Mouse (Mus musculus): ENCODE measurements at regions not wholly inside any gene's neighbourhood (a gene's known extent, or its start where the extent isn't known, plus 50 kb on each side); places are given as distances from the start of the nearest gene placed in this dataset.

GRCm38 (mm10) chr1:137133734-137134133 lies 173.5 kb upstream of the Nr5a2 start:
- DNase-seq (ENCODE audit: low spot score in 2 of 2) = no peak

DNA sequence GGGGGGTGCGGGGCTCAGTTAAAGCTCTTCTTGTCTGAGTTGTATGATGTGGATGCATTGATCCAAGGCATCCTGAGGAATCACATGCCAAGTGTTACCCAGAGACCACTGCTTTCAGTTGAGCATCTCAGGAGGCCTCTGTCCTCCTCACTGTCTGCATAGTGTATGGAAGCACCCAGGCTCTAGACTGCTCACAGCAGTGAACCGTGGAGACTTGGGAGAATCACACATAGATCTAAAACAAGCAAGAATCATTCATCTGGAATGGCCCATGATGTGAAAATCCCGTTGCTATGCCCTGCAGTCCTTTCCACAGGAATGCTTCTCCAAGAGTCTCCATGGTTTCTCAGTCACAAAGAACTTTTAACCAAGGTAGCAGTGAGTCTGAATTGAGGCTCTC lies 170.0 kb upstream of the Nr5a2 start:
- DNase-seq (ENCODE audit: low spot score in 2 of 2) = no peak

DNA sequence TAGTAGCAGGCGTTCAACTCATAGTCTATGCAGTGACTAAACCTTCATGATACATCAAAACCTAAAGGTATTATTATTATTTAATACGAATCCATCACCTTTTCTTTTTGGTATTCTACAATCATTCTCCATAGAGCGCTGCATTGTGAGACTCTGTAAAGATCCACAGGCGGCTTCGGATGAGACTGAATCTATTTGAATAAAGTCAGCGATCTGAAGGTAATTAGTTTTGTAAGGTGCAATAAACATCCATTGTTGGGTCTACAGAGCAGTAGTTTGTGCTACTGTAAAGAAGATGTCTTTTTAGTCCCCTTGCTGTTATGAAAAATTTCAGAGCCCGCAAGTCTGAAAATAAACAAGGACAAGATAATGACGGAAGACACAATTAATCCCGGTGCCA lies 168.9 kb upstream of the Nr5a2 start:
- DNase-seq (ENCODE audit: low spot score in 2 of 2) = no peak

DNA sequence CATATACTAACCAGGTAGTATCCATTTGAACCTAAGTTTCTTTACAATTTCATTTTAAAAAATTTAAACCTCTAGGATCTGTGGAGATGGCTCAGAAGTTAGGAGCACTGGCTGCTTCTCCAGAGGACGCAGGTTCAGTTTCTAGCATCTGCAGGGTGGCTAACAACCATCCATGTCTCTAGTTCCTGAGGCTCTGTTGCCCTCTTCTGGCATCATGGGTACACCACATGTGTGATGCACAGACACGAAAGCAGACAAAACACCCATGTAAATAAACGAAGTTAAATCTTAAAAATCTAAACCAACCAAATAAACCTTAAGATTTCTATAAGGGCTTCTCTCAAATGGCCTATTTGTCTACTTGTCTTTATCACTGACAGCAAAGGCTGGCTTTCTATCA lies 157.6 kb upstream of the Nr5a2 start:
- DNase-seq (ENCODE audit: low spot score in 2 of 2) = no peak

- no peak for DNase-seq (ENCODE audit: low spot score in 2 of 2)
These were observed 146.2 kb upstream of the Nr5a2 start for GRCm38 (mm10) chr1:137106444-137106843.

DNA sequence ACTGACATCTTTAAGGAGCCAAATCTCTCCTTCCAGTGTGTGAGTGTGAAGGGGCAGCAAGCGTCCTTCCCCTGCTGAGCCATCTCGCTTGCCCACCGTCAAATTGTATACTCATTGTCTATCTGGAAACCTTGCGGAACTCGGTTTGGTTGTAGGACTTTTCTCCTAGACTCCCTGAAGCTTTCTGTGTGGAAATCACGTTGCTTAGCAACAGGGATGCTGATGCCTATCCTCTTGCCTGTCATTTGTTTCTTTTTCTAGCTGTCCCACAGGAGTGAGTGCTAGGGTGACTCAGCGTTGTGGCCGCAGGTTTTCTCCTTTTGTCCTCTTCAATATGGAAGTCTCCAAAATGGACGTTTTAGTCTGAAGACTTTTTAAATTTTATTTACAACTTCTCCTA lies 131.5 kb upstream of the Nr5a2 start:
- no peak for DNase-seq (ENCODE audit: low spot score in 2 of 2)

DNA sequence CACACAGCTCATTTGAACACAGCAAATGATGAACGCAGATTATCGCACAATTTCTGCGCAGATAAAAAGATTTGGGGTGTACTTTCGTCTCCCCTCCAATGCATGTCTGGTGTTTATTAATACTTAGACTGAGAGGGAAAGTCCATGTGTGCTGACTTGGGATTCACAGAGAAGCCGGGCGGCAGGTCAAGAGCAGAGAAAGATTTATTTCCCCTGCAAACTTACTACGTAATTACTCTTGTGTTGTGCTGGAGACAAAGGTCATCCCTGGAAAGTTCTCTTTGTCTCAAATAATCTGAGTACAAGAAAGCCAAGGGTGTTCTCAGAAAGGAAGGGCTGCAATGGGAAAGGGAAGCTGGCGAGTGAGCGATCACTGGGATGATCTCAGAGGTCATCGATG lies 127.9 kb upstream of the Nr5a2 start:
- DNase-seq (ENCODE audit: low spot score in 2 of 2) = no peak

GRCm38 (mm10) chr1:137086766-137087165 lies 126.5 kb upstream of the Nr5a2 start:
- DNase-seq (ENCODE audit: low spot score in 2 of 2) = no peak

- DNase-seq (ENCODE audit: low spot score in 2 of 2) = no peak
These were observed 123.3 kb upstream of the Nr5a2 start for GRCm38 (mm10) chr1:137083500-137083899.

GRCm38 (mm10) chr1:137079401-137080003 lies 119.3 kb upstream of the Nr5a2 start:
- DNase-seq (ENCODE audit: low spot score in 2 of 2) = no peak

- no peak for DNase-seq (ENCODE audit: low spot score in 2 of 2)
These were observed 114.5 kb upstream of the Nr5a2 start for GRCm38 (mm10) chr1:137074787-137075186.

DNA sequence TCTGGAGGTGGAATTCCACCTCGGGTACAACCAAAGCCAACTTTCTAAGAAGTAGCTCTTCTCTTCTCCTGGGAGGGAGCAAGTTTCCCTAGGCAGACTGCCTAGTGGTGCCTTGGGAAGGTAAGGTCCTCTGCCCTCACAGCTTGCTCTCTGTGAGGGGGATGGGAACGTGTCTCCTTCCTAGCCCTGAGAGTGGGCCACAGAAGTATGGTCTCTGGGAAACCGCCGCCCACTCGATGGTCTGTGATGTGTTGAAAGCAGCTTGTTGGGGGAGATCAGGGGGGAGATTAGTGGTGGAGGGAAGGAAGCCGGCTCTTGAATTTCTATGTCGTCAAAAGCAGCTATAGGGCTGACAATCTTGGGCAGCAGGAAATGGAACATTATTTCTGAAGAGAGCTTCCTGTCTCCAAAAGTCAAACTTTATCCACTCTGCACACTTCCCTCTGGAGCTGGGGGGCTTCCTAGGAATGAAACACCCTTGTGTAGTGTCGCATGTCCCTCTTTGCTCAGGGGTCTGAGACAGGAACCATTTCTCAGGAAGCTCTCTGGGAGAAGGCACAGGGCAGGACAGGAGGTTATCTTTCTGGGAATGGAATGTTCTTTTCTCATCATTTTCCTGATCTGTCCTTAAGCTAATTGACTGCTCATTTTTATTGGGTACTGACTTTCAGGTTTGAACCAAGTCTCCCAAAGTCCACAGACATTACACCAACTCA lies 113.8 kb upstream of the Nr5a2 start:
- DNase-seq (ENCODE audit: low spot score in 2 of 2) = no peak

GRCm38 (mm10) chr1:137060914-137061313 lies 100.7 kb upstream of the Nr5a2 start:
- DNase-seq (ENCODE audit: low spot score in 2 of 2) = no peak

DNA sequence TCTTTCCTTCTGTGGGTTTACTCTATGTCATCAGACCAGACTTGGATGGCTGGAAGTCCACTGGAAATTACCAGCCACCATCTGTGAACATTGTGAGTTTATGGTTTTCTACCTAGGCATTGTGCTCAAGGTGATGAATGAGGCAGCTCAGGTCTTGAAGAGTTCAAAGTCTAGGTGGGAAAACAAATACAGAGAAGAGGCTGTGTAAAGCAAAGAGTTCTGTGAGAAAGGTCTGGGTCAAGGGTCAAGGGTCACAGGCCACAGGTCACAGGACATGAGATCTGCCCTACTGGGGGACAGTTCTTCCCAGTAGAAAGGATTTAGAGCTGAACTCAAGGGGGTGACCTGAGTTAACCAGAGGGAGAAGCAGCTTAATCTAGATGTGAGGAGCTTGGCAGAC lies 92.9 kb upstream of the Nr5a2 start:
- no peak for DNase-seq (ENCODE audit: low spot score in 2 of 2)

DNA sequence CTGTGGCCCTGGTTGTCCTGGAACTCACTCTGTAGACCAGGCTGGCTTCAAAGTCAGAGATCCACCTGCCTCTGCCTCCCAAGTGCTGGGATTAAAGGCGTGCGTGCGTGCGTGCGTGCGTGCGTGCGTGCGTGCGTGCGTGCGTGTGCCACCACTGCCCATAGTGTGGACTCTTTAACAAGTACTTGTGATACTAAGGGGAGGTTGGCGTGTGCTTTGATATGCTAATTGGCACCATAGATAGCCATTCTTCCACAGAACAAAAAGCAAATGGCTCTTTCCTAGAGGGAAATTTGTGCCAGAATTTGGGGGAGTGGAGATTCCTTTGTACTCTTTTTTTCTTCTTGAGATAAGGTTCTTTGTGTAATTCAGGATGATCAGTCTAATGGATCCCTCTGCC lies 91.3 kb upstream of the Nr5a2 start:
- no peak for DNase-seq (ENCODE audit: low spot score in 2 of 2)

DNA sequence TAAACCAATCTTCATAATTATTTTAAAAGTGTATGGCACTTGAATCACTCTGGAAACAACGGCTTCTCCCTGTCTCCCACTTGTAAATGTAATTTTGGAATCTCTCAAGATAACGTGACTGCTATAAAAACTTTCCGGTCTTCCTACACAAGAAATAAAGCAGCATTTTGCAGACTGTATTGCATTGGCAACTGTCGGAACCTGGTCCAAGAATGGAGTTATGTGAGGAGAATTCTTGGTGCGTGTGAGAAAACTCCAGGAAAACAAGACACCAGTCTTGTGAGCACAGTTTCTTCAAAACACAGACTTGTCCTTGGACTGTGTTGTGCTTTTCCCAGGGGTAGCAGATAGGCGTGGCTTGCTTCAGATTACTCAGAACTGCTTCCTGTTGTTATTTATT lies 83.8 kb upstream of the Nr5a2 start:
- DNase-seq (ENCODE audit: low spot score in 2 of 2) = no peak

GRCm38 (mm10) chr1:137042414-137043010 lies 82.3 kb upstream of the Nr5a2 start:
- no peak for DNase-seq (ENCODE audit: low spot score in 2 of 2)

- DNase-seq (ENCODE audit: low spot score in 2 of 2) = no peak
These were observed 80.7 kb upstream of the Nr5a2 start for GRCm38 (mm10) chr1:137040898-137041297.

DNA sequence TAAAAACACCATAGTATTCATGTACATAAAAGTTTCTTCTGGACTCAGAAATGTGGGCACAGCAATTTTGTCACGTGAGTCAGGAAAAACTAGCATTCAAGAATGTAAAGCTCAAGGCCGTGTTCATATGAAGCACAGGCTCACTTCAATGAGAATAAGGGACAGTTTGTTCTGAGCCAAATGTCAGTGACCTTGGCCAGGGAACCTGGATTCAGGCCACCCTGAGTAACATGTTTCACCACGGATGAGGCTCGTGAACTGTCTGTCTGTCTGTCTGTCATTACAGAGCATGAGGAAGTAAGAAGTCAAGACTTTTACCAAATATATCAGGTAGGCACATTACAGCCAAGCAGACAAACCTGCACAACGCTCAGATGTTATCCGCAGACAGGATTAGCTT lies 74.3 kb upstream of the Nr5a2 start:
- no peak for DNase-seq (ENCODE audit: low spot score in 2 of 2)

DNA sequence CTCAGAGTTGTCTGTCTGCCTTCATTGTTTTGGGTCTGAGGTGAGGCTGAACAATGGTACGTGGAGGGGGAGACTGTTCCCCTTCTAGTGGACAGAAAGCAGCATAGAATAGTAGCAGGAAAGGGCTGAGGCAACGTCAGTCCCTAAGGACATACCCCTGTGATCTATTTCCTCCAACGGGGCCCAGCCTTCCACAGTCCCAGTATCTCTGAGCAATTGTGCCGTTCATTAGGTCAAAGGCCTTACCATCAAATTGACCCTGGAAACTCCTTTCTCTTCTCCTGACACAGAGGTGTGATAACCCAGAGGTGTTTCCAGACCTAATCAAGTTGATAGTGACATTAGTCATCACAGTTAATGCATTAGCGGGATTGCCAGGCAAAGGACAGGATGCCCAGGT lies 73.4 kb upstream of the Nr5a2 start:
- DNase-seq (ENCODE audit: low spot score in 2 of 2) = no peak

GRCm38 (mm10) chr1:137023706-137024105 lies 63.5 kb upstream of the Nr5a2 start:
- DNase-seq (ENCODE audit: low spot score in 2 of 2) = no peak

DNA sequence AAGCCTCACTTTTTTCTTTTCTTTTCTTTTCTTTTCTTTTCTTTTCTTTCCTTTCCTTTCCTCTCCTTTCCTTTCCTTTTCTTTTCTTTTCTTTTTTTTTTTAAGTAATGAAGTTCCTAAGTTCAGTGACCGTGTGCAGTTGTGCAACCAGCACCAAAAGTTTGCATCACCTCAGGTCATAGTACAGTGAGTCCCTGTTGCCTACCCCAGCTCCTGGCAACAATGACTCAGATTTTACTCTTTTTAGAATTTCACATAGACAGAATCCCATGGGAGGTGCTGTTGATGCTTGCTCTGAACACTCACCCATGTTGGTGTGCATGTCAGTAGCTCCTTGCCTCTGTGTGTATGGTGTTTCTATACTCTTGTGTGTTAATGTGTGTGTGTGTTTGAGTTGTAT lies 60.3 kb upstream of the Nr5a2 start:
- DNase-seq (ENCODE audit: low spot score in 2 of 2) = no peak

DNA sequence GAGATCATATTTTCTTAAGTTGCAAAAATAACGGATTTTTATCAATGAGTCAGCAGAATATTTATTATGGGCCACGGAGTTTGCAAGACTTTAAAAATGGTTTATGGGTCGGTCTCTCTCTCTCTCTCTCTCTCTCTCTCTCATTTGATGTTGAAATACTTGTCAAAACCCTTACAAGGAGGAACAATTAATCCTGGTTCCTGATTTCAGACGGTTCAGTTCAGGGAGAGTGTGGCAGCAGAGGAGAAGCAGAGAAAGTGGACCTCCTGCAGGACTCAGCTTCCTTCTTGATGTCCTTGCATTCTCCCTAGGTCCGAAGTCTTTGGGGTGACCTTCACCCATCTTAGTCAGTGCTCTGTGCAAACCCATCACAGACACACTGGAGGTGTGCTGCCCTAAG lies 57.4 kb upstream of the Nr5a2 start:
- DNase-seq (ENCODE audit: low spot score in 2 of 2) = no peak
